Comparison of ENCODE assay signal across 8 mouse cellular contexts in the genomic region with DNA sequence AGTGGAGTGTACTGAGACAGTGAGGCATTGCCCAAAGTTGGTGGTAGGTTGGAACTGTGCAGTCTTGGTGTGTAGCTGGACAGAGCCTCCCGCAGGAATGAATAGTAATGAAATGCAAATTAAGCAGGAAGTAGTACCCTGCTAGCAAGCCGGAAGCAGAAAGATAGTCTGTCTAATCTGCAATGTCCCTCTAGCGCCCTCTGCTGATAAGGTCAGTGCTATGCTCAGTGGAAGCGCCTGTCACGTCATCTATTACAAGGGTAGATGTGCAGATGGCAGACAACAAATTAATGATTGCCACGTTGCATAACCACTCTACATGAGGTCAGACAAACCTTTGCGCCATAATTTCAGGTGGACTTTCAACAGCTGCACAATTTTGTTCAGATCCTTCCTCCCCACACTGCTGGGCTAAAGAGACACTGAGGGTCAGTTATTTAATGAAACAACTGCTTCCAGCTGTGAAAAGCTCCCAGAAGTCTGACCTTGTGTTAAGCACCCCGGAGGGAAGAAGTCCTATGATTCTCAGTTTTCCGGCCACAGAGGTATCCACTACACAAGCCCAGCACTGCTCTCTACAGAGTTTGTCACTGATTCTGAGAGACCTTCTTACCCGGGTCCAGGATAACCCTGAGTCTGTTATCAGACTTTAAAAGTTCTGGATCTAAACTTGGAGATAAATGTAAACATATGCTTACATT.
DNase-seq lines count a peak whose midpoint lies in the region; ATAC-seq lines count a peak whose summit lies in the region.

No protein-coding gene starts in this region.

- no peak for ATAC-seq in embryonic facial prominence, embryonic 12.5 days (ENCODE audit: insufficient number of reproducible peaks, insufficient read depth, low FRiP score, low TSS enrichment)

- H3K27me3 ChIP-seq in embryonic facial prominence, embryonic 12.5 days, result no peaks in the 10 kb centered on the region

- peak overlapping the region; percentile 63; the same call in 1 of the 2 replicates for H3K27ac ChIP-seq in embryonic facial prominence, embryonic 12.5 days

- H3K4me2 ChIP-seq in embryonic facial prominence, embryonic 12.5 days (replicated peaks), result no peak overlapping the region

- DNase-seq in layer of hippocampus, adult 11-12 months (ENCODE audit: low spot score), result peak; percentile 41
- DNase-seq in layer of hippocampus, postnatal 14 days (ENCODE audit: low spot score in 2 of 2), result no peak
- DNase-seq in WW6 (ENCODE audit: low read depth, low spot score), result peak; percentile 36
- DNase-seq in layer of hippocampus, adult 9-11 months, result peak; percentile 38
- peak; percentile 67 for DNase-seq in mesoderm, embryonic 11.5 days (ENCODE audit: low read depth, low spot score)
- no peak for DNase-seq in spleen, adult 12 weeks (ENCODE audit: low spot score)
- DNase-seq in ovary, postnatal 14 days (ENCODE audit: low spot score), result no peak

- H3K4me3 ChIP-seq in embryonic facial prominence, embryonic 12.5 days, result no peak overlapping the region

- no peaks in the 10 kb centered on the region for H3K36me3 ChIP-seq in embryonic facial prominence, embryonic 12.5 days

- H3K9me3 ChIP-seq in embryonic facial prominence, embryonic 12.5 days, result peaks cover 6% of the 10 kb centered on the region; the same call in 1 of the 2 replicates

- 31% methylated on average over 10 of the region's 10 CpGs for WGBS in embryonic facial prominence, embryonic 12.5 days

- peaks cover 13% of the 10 kb centered on the region for H3K4me1 ChIP-seq in embryonic facial prominence, embryonic 12.5 days

- no peak overlapping the region for H3K9ac ChIP-seq in embryonic facial prominence, embryonic 12.5 days

Comparison
In these comparisons a context has a peak if more than half of its experiments do, and no peak if none do; other contexts are left out.
1. DNase-seq: peak in layer of hippocampus, adult 11-12 months (single experiment), WW6 (single experiment), layer of hippocampus, adult 9-11 months (single experiment) and mesoderm, embryonic 11.5 days (single experiment); none in layer of hippocampus, postnatal 14 days (0 of 2), spleen, adult 12 weeks (single experiment) and ovary, postnatal 14 days (single experiment).